Mouse (Mus musculus) brown adipose tissue, adult 24 weeks (tissue): ENCODE measurements around the gene Cfap54. TPM values are rescaled to one million over a fixed set of nuclear protein-coding genes. Genes with fewer than 3 reads are reported as not detected.

Experiments used
- H3K27ac ChIP-seq: fragments of 200-500 bp; replicated peaks from 2 replicates; pipeline ENCODE4 v1.5.1; 2012; ENCODE audit warnings: low read depth, mild to moderate bottlenecking, low read length
- H3K4me1 ChIP-seq: fragments of 200-500 bp; 2 replicates; pipeline ENCODE4 v1.6.1; 2012; ENCODE audit warnings: low read length, mixed read lengths; ENCODE audit not compliant: control insufficient read depth, insufficient read depth, insufficient read length
- H3K4me3 ChIP-seq: fragments of 200-500 bp; 2 replicates; pipeline ENCODE4 v1.5.1; 2012; ENCODE audit warnings: low read depth, mild to moderate bottlenecking, low read length, moderate library complexity; ENCODE audit not compliant: insufficient read depth
- polyA plus RNA-seq: library from polyadenylated mRNA; stranded (reverse); fragments of >200 nt; gene quantifications from 2 replicates; pipeline ENCODE4 v1.2.4, GENCODE M21; 2012; ENCODE audit not compliant: missing spikeins, insufficient read depth, insufficient read length

The Cfap54 gene
- polyA plus RNA-seq, 1 experiment = 2.8 TPM

GRCm38 (mm10) chr10:92994340-92994739, 87.1 kb downstream of the Cfap54 start:
- H3K27ac ChIP-seq = no peak overlapping the region
- H3K4me1 ChIP-seq = no peaks in the 10 kb centered on the region
- H3K4me3 ChIP-seq = no peak overlapping the region

- Histone ChIP-seq H3K4me1 (no peaks in the 10 kb centered on the region), H3K27ac (no peak overlapping the region)
Measured at GRCm38 (mm10) chr10:92992526-92992925, 88.9 kb downstream of the Cfap54 start.

GRCm38 (mm10) chr10:92990576-92990975, 90.8 kb downstream of the Cfap54 start:
- no peak overlapping the region for H3K27ac ChIP-seq
- no peaks in the 10 kb centered on the region for H3K4me1 ChIP-seq
- H3K4me3 ChIP-seq = no peak overlapping the region

More at GRCm38 (mm10) chr10:92992526-92992925, 88.9 kb downstream of the Cfap54 start:
- no peak overlapping the region for H3K4me3 ChIP-seq

DNA sequence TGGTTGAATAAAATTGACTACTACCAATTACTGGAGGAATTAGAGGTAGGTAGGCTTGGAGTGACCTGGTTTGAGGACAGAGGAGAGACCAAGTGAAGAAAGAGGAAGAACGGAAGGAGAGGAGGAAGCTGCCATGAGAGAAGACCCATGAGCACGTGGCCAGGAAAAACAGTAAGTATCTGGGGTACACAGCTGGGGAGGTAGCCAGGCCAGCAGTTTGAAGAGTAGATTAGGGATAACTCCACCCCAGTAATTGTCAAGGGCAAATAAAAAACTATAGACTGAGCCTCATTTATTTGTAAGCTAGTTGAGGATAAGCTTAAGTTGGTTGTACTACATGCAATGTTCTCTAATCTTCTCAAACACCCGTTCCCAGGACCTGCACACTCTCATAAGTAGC, 116.3 kb downstream of the Cfap54 start:
- Histone ChIP-seq H3K4me1 (no peaks in the 10 kb centered on the region), H3K4me3 (no peak overlapping the region), H3K27ac (no peak overlapping the region)

GRCm38 (mm10) chr10:92950044-92950443, 131.4 kb downstream of the Cfap54 start:
- no peak overlapping the region for H3K27ac ChIP-seq
- H3K4me1 ChIP-seq = no peaks in the 10 kb centered on the region
- H3K4me3 ChIP-seq = no peak overlapping the region

- no peaks in the 10 kb centered on the region for H3K4me1 ChIP-seq
- no peak overlapping the region for H3K4me3 ChIP-seq
- no peak overlapping the region for H3K27ac ChIP-seq
Measured at GRCm38 (mm10) chr10:92942848-92943645, 138.4 kb downstream of the Cfap54 start.

GRCm38 (mm10) chr10:92941616-92942015, 139.8 kb downstream of the Cfap54 start:
- H3K4me3 ChIP-seq = no peak overlapping the region
- H3K4me1 ChIP-seq = no peaks in the 10 kb centered on the region
- no peak overlapping the region for H3K27ac ChIP-seq

DNA sequence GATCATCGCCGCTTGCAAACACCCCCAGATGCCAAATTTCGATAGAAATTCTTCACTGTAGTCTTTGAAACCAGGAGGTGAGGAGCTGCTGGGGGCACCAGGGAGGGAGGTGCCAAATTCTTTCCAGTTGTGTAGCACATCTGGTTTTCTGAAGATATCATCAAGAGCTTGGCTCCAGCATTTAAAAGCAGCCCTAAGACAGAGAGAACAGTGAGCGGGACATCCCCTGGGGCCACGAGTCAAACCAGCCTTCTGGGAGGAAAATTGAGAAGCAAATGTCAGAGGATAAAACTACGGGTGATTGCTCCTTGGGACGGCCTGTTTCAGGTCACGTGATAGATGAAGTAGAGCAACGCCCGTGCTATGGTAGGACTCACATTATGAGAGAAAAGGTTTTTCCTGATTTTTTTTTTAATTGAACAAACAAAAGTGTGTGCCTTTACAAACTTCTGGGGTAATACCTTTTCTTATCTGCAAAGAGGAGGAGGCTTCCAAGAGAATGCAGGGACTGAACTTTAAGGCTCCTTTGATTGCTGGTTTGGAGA, 143.6 kb downstream of the Cfap54 start:
- no peak overlapping the region for H3K27ac ChIP-seq
- H3K4me3 ChIP-seq = peak overlapping the region; percentile 42

GRCm38 (mm10) chr10:92937091-92937490, 144.3 kb downstream of the Cfap54 start:
- Histone ChIP-seq H3K4me1 (no peaks in the 10 kb centered on the region), H3K4me3 (peak overlapping the region; percentile 42; the same call in 1 of the 2 replicates), H3K27ac (no peak overlapping the region)

More for the DNA sequence above, 143.6 kb downstream of the Cfap54 start:
- H3K4me1 ChIP-seq = no peaks in the 10 kb centered on the region

- Histone ChIP-seq H3K4me3 (no peak overlapping the region), H3K27ac (no peak overlapping the region; the same call in 1 of the 2 replicates), H3K4me1 (no peaks in the 10 kb centered on the region)
Measured at GRCm38 (mm10) chr10:92934506-92934905, 146.9 kb downstream of the Cfap54 start.

GRCm38 (mm10) chr10:92933616-92934015, 147.8 kb downstream of the Cfap54 start:
- H3K4me1 ChIP-seq = no peaks in the 10 kb centered on the region

DNA sequence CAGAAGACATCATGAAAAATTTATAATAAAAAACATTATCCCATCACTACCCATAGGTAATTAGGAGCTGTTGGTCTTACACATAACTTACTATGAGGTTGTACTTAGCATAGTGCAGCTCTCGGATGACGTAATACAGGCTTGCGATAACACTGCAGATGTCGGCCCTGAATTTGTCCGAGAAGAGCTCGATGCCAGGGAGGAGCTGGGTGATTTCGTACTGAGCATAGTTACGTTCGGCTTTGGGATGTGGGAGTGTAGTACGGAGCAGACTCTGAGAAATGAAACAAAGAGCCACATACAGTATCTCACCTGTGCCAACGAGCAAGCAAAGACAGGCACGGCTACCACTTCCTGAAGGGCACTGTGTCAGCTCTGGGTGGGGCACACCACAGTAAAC, 149.0 kb downstream of the Cfap54 start:
- Histone ChIP-seq H3K4me1 (no peaks in the 10 kb centered on the region), H3K4me3 (no peak overlapping the region), H3K27ac (no peak overlapping the region)

More at GRCm38 (mm10) chr10:92933616-92934015, 147.8 kb downstream of the Cfap54 start:
- no peak overlapping the region for H3K4me3 ChIP-seq
- H3K27ac ChIP-seq = no peak overlapping the region

DNA sequence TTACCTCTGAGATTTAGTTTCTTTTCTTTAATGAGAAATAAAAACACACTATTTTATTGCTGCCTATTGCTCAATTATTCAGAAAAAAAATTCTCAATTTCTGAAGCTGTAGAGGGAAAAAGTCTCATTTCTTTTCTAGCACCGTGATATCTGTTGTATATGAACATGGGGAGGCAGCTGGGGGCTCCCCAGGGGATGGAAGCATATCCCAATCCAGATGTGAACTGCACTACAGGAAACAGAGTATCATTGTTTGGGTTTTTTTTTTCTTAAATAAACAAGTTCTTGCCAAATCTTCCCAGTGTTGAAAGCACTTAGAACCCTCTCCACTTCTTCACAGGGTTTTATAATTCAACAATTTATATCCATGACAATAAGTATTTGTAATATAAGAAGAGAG, 151.4 kb downstream of the Cfap54 start:
- H3K4me3 ChIP-seq = no peak overlapping the region
- no peaks in the 10 kb centered on the region for H3K4me1 ChIP-seq
- no peak overlapping the region for H3K27ac ChIP-seq

DNA sequence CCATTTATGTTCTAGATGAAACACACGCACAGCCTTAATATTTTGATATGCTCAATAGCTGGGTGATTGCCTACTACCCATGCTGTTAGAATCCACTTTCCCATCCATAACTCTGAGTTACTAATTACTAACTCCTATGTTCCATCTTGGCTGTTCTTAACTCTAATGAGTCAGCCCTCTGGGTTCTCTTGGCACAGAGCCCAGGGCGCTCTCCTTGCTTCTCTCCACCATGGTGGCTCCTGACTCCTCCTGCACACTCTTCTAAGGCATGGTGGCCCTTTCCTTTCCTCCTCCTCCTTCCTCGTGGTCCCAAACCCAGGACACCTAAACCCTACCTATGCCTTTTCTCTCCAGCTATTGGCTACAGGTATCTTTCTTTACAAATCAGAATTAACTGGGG, 153.2 kb downstream of the Cfap54 start:
- Histone ChIP-seq H3K4me1 (no peaks in the 10 kb centered on the region), H3K27ac (no peak overlapping the region), H3K4me3 (no peak overlapping the region)

DNA sequence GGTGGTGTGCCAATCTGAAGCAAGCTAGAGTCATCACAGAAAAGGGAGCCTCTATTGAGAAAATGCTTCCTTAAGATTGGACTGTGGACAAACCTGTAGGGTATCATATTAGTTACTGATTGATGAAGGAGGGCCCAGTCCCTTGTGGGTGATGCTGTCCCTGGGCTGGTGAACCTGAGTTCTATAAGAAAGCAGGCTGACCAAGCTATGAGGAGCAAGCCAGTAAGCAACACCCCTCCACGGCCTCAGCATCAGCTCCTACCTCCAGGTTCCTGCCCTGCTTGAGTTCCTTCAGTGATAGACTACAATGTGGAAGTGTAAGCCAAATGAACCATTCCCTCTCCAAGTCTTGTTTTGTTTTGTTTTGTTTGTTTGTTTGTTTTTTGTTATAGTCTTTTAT, 162.9 kb downstream of the Cfap54 start:
- H3K4me3 ChIP-seq = no peak overlapping the region

DNA sequence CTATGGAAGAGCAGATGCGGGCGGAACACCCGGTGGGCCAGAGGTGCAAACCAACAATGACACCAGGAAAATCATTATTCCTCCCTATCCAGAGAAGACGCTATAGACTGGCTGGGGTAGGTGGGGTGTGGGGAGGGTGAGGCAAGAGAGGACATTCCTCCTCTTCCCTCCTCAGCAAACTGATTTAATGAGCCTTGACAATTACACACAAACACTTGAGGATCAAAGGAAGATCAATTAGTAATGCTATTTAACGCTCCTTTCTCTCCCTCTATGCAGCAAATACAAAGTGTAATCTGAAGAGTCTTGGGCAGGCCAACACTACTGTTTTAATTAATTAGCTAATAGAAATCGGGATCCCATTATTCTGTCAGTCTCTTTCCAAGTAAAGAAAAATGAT, 174.2 kb downstream of the Cfap54 start:
- Histone ChIP-seq H3K27ac (no peak overlapping the region), H3K4me1 (no peaks in the 10 kb centered on the region), H3K4me3 (no peak overlapping the region)

More for the DNA sequence above, 162.9 kb downstream of the Cfap54 start:
- H3K4me1 ChIP-seq = no peaks in the 10 kb centered on the region
- H3K27ac ChIP-seq = no peak overlapping the region
